Mouse (Mus musculus) lung, postnatal 25 days (tissue): ENCODE measurements around the gene Arhgef15.
"Not testable (repeated sequence)": the region's sequence is repeated elsewhere in the genome, so short reads cannot be mapped to it uniquely, and the experiment has no call there.

ENCODE experiments used
- DNase-seq: peaks from one replicate; pipeline ENCODE4 v3.0.0; 2022; ENCODE audit warnings: low spot score

The Arhgef15 gene

DNA sequence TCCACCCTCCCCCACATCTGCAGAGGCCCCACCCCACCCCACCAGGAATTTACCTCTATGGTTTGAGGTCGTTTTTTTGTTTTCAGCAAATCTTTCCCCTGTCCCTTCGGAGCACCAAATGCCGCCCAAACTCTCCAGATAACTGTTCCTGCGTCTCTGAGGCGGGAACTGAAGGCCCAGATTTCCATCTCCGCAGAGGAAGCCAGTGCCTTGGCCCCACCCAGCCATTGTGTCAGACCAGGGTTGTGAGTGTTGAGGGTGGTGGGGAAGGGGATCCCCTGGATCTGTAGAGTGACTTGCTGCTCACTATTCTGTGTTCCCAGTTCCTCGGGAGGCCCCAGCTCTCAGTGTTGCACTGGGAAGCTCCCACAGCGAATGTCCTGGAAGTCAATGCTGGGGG lies at the start of gene Arhgef15:
TSS of gene Arhgef15 (minus strand) at position 173 of the 400 bp plus-strand sequence.
- peak; percentile 45 for DNase-seq

- not testable (repeated sequence) for DNase-seq
Observed at GRCm38 (mm10) chr11:69006575-69006974, 49.3 kb upstream of the Arhgef15 start.

- no peak for DNase-seq
Observed at GRCm38 (mm10) chr11:69005193-69005592, 47.9 kb upstream of the Arhgef15 start.

DNA sequence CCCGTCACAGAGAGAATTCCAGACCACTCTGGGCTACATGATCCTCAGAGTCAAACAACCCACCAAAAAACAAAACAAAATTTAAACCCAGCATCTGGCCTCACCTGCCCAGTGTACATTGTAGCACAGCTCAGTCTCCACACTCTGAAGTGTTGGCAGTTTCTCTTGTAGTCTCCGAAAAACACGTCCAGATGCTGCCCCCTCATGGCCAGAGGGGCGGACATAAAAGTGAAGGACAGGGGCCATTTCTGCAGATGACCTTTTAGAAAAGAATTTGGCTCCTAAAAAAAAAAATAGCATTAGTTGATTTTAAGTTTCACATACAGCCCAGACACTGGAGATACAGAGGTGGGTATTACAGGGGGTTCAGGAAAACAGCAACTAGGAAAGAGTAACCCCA lies 46.3 kb upstream of the Arhgef15 start:
- DNase-seq: no peak

DNA sequence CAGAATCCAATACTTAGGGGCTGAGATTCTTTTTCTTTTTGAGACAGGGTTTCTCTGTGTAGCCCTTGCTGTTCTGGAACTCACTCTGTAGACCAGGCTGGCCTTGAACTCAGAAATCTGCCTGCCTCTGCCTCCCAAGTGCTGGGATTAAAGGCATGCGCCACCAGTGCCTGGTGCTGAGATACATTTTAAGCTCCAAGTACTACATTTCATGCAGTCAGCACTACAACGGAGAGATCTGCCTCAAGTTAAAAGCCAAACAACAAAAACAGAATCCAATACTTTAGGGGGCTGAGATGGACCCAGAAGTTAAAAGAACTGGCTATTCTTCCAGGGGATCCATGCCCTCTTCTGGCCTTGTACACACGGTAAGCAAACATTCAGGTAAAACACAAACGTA lies 45.5 kb upstream of the Arhgef15 start:
- not testable (repeated sequence) for DNase-seq

DNA sequence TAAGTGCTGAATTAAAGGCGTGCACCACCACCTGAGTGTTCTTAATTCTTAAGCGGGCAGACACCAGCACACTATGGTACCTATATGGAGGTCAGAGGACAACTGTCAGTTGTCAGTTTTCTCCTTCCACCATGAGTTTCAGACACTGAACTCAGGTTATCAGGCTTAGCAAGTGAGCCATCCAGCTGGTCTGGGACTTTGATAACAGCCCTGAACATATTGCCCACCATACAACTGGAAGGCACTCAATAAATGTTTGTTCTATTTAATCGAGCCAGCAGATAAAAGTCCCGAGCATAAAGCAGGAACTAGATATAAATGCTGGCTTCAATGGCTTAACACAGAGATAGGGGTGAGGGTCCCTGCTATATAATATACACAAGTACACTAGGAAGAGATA lies 39.8 kb upstream of the Arhgef15 start:
- no peak for DNase-seq

- DNase-seq: no peak
Observed at GRCm38 (mm10) chr11:68994377-68994776, 37.1 kb upstream of the Arhgef15 start.

DNA sequence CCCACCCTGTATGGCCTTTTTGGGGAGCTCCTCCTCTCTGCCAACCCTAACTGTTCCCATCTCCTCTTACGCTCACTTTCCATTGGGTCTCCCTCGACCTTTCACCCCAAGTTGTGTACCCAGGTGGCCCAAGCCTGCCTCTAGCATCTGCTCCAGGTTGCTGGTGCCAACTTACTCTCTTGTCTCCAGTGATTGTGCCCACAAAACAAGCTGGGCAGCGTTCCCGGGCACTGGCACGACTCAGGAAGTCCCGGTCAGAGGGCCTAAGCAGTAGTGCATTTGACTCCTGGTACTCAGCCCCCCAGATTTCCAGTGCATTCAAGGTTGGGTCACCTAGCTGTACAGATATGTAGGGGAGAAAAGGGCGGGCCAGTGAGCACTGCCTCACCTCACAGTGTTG lies 35.8 kb upstream of the Arhgef15 start:
- DNase-seq: no peak

- DNase-seq: no peak
Observed at GRCm38 (mm10) chr11:68988341-68988740, 31.1 kb upstream of the Arhgef15 start.

- DNase-seq: no peak
Observed at GRCm38 (mm10) chr11:68987365-68987882, 30.1 kb upstream of the Arhgef15 start.

- peak; percentile 80 for DNase-seq
Observed at GRCm38 (mm10) chr11:68982639-68983369, 25.5 kb upstream of the Arhgef15 start.

DNA sequence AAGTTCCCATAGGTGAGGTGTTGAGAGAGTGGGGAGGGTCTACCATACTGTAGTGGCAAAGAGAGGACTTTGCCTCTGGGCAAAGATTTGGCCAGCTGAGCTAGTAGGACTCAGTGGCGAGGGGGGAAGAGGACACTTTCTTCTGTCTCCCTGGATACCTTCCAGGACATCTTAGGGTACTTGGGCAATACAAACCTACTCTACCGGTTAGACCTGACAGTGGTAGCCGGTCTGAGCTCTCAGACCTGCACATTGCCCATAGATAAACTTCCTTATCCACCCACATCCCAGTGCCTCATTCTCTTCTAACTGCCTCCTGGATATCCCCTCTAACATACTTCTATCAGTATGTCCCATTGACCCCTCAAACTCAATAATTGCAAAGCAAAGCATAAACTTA lies 23.6 kb upstream of the Arhgef15 start:
- no peak for DNase-seq

DNA sequence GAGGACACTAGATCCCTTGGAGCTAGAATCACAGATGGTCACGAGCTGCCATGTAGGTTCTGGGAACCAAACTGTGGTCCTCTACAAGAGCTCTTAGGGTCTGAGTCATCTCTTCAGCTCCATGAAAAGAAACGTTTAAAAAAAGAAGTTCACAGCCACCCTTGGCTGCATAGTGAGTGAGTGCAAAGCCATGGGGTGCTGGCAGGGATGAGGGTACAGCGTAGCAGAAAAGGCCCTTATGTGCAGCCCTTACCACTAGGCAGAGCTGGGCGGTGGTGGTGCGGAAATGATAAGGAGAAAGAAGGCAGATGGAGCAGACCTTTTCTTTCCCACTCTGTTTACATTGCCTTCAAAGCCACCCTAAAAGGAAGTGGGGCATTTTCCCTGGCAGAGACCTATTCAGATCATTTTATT lies 22.0 kb upstream of the Arhgef15 start:
- no peak for DNase-seq

DNA sequence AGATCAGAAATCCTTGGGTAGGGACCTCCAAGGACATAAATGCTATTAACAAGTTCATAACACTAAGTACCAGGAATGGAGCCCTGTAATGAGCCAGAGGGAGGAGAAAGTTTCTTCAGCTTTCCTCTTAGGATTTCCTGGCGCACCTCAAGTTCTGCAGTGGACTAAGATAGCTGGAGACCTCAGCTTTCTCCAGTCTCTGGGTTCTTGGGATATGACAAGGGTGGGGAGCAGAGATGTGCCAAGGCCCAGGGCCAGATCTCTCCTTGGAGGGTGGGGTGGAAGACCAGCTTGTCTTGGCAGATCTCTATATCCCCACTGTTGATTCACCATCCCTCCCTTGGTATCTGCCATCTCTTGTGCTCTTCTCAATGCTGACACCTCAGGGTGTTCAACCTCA lies 18.3 kb upstream of the Arhgef15 start:
- DNase-seq: no peak

- no peak for DNase-seq
Observed at GRCm38 (mm10) chr11:68975085-68975484, 17.8 kb upstream of the Arhgef15 start, which contains the start of gene Rangrf. Gene Rangrf, minus strand, starts transcription at chr11:68975185.

DNA sequence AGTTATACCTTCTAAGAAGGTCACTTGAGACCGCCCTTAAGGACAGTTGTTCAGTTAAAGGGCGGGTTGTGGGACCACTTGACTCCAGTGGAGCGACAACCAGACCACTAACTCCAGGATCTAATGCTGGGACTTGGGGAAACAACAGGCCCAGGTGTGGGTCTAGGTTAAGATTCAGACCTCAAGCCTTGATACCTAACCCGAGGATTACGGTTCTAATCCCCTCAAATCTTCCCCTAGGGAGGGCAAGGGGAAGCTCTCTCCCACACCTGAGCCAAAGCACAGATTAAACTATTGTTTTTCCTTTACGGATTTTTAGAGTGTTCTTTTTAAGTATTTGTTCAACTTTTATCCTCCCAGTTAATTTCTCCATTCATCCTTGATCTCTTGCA lies 16.8 kb upstream of the Arhgef15 start:
- DNase-seq: no peak

DNA sequence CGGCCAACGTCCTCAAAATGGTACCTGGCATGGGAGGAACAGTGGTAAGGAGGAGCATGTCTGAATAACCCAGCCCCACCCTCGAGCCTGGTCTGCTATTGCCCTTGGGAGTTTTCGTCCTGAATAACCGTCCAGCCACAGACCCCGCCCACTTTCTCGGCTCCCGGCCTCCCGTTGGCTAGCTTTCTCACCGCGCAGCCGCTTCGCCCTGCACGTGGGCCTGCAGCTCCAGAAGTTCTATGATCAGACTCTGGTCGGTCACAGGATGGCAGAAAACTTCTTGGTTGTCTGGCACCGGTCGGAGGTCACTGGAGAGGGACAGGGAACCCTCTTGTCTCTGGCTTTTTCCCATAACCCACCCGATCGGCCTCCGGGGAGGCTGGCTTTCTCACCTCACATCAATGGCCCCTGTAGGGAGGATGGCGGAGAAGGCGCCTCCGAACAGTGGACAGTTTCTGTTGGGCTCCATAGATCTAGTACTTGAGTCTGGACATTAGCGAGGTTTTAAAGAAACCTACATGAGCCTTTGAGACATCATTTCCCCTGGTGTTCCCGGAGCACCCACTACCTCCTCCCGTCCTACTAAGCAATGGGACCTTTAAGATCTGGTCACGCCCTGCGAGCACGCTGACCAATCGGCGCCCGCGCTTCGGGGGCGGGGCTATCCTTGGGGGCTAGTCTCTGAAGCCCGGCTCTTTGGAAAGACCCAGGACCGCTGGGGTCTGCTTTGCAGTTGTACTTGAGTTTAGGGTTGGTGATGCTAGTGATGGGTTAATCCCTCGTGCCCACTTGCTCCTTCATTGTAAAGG lies 16.2 kb upstream of the Arhgef15 start:
- peak; percentile 83 for DNase-seq

DNA sequence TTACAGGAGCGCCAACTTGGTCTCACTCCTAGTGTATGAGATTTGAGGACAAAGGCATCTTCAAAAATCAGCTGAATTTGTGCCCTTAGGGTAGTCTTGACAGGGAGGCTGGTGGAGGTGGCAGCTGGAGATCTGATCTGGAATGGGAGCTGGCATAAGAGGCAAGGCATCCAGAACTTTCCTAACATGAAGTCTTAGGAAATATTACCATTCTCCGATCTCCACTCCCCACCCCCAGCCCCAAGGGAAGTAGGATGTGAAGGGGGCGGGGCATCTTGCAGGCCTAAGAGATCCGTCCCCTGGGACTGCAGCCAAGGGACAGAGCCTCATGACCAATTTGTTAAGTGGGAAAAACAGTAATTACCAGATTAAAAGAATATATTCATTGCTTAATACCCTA lies 13.0 kb upstream of the Arhgef15 start:
- no peak for DNase-seq

- no peak for DNase-seq
Observed at GRCm38 (mm10) chr11:68968752-68969151, 11.5 kb upstream of the Arhgef15 start.

DNA sequence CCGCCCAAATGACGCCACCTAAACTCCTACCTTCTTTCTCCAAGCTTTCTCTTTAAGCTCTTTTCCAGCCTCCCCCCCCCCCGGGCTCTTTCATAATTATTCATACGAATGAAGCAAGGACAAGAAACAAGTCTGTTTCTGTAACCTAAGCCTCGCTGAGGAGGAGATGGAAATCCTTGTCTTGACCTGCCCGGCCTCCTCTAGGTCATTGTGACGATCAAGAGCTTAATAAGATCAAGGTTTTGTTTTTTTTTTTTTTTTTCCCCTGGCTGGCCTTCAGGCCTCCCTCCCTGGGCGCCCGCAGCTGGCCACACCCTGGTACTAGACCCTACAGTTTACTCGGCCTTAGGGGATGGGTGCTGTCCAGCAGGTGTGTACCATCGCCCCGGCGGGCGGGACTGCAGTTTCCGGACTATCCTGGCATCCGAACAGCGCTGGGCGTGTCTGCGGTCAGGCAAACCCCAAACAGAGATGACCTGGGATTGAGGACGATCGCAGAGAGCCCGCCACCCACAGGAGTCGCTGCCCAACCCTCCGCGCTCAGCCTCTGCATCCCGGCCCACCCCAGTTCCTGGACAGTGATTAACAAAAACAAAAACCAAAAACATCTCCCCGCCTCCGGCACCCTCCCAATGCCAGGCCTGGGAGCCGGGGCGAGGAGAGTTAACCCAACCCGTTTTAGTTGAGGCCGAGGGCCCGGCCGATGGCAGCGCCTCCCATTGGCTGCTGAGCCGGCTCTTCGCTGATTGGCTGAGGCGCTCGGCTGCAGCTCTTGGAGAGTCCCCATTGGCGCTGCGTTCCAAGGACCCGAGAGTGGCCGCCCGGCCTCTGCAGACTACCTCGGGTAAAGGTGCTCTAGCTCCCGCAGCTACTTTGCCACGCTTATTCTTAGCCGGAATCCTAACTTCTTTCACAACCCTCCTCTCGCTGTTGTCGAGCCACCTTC lies 10.3 kb upstream of the Arhgef15 start, which contains the start of gene Slc25a35:
TSS of gene Slc25a35 (plus strand) at position 795 of the 946 bp plus-strand sequence.
- peak; percentile 94 for DNase-seq

DNA sequence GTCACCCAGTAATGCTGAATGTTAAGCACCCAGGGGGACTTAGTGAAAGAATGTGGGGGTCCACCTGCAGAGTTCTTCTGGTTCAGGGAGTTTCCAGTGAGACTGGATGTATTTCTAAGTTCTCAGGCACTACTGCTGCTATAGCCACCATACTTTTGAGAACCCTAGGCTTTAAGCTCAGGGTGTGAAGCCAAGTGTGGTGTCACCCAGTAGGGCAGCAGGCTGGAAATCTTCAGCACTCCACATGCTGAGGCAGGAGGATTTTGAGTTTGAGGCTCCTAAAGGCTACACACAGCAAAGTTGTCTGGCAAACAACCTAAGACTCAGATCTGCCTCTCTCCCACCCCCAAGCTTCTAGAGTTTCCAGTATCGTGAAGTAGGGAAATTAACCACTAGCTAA lies 9.3 kb upstream of the Arhgef15 start:
- DNase-seq: no peak

GRCm38 (mm10) chr11:68965845-68966244 lies 8.6 kb upstream of the Arhgef15 start:
- peak; percentile 67 for DNase-seq
